In genomic region chr17:50509251-50510104, GRCm38 (mm10) we compare ENCODE assay signal across 8 mouse cellular contexts. TPM values are rescaled to one million over a fixed set of nuclear protein-coding genes. Genes with fewer than 3 reads are reported as not detected.
DNase-seq lines count a peak whose midpoint lies in the region; ATAC-seq lines count a peak whose summit lies in the region.

Plcl2 (plus strand) TSS chr17:50509403.

- peaks cover 13% of the 10 kb centered on the region for H3K4me1 ChIP-seq in hindbrain, embryonic 12.5 days

- H3K9ac ChIP-seq in hindbrain, embryonic 12.5 days: peak within 1 kb of the TSS; percentile 94

- ATAC-seq in hindbrain, embryonic 12.5 days (ENCODE audit: low FRiP score): peak; percentile 74

- DNase-seq in Muller cell, postnatal 12 days (ENCODE audit: inconsistent ontology term): peak; percentile 51
- peak; percentile 81 to 84 for DNase-seq in cerebellum, postnatal 10 days
- peak; percentile 29 to 57 for DNase-seq in frontal cortex, postnatal 10 days (ENCODE audit: low spot score in 2 of 2)
- DNase-seq in layer of hippocampus, postnatal 25 days (ENCODE audit: extremely low spot score in 1 of 2, low spot score in 1 of 2): peak; percentile 43 to 51
- peak; percentile 43 for DNase-seq in lung, postnatal 36 days
- DNase-seq in ovary, postnatal 36 days (ENCODE audit: low spot score): peak; percentile 67
- peak; percentile 84 for DNase-seq in thymus, postnatal 25 days

- peak within 1 kb of the TSS; percentile 89 for H3K4me3 ChIP-seq in hindbrain, embryonic 12.5 days

- peak within 1 kb of the TSS; percentile 71 for H3K4me2 ChIP-seq in hindbrain, embryonic 12.5 days (replicated peaks)

- H3K27me3 ChIP-seq in hindbrain, embryonic 12.5 days: no peaks in the 10 kb centered on the region

- no peaks in the 10 kb centered on the region for H3K9me3 ChIP-seq in hindbrain, embryonic 12.5 days (replicated peaks)

- under 1% methylated on average over 81 of the region's 95 CpGs for WGBS in hindbrain, embryonic 12.5 days

- H3K36me3 ChIP-seq in hindbrain, embryonic 12.5 days: no peaks in the 10 kb centered on the region

- H3K27ac ChIP-seq in hindbrain, embryonic 12.5 days: peak within 1 kb of the TSS; percentile 95

RNA-seq across cellular contexts. Expression of gene Plcl2, which starts in this region (rescaled TPM):
- 9.2 and 10.0 TPM in 2 replicates for polyA plus RNA-seq in hindbrain, embryonic 12.5 days (2016; fragmentation: Nextera tagmentation; extraction: Ambion mirVana)
- total RNA-seq in layer of hippocampus, postnatal 25 days (2021): 10 to 100 TPM; 57.0 to 60.2 TPM

Comparison
In these comparisons a context has a peak if more than half of its experiments do, and no peak if none do; other contexts are left out.
1. Peak in every context shown above with its lines: DNase-seq, ATAC-seq, H3K4me3 ChIP-seq and H3K27ac ChIP-seq.